Mouse (Mus musculus) limb, embryonic 10.5 days (tissue): ENCODE data around the gene Hpse. TPM values are rescaled to one million over a fixed set of nuclear protein-coding genes. Genes with fewer than 3 reads are reported as not detected.

Experiments used
- DNase-seq: peaks from one replicate; pipeline ENCODE4 v3.0.0-alpha.2; 2017; ENCODE audit warnings: low spot score
- H3K27ac ChIP-seq: fragments of 300-500 bp; sonication (generic); 2 replicates; pipeline ENCODE4 v1.5.1; 2016; ENCODE audit warnings: mild to moderate bottlenecking
- H3K27me3 ChIP-seq: fragments of 300-500 bp; sonication (generic); 2 replicates; pipeline ENCODE4 v1.6.1; 2016; ENCODE audit warnings: low read depth, mild to moderate bottlenecking; ENCODE audit not compliant: poor library complexity, severe bottlenecking
- H3K36me3 ChIP-seq: fragments of 300-500 bp; sonication (generic); 2 replicates; pipeline ENCODE4 v1.6.1; 2016; ENCODE audit warnings: mild to moderate bottlenecking, moderate library complexity
- H3K4me1 ChIP-seq: fragments of 300-500 bp; sonication (generic); 2 replicates; pipeline ENCODE4 v1.6.1; 2016
- H3K4me3 ChIP-seq: fragments of 300-500 bp; sonication (generic); 2 replicates; pipeline ENCODE4 v1.5.1; 2016; ENCODE audit warnings: mild to moderate bottlenecking, moderate library complexity
- H3K9me3 ChIP-seq: fragments of 300-500 bp; sonication (generic); replicated peaks from 2 replicates; pipeline ENCODE4 v1.6.1; 2016; ENCODE audit warnings: mild to moderate bottlenecking
- WGBS: fragments of 180-500 bp; shearing (Covaris S2); methylation state at CpG from one replicate; pipeline ENCODE4 v1.1.7; 2016; 5-methylcytosine and 5-hydroxymethylcytosine counted together
- polyA plus RNA-seq: library from polyadenylated mRNA; unstranded; fragments of >200 nt; fragmentation: Nextera tagmentation; extraction: Ambion mirVana; gene quantifications from 2 replicates; pipeline ENCODE4 v1.2.1, GENCODE M21; 2016

Hpse gene
- polyA plus RNA-seq, 1 experiment from 2014 or later = 2.3 TPM

GRCm38 (mm10) chr5:100648546-100648945 is 71.0 kb downstream of the Hpse start:
- no peak for DNase-seq
- Histone ChIP-seq H3K9me3 (no peaks in the 10 kb centered on the region), H3K27ac (no peak overlapping the region), H3K4me3 (no peak overlapping the region), H3K36me3 (peaks cover 3% of the 10 kb centered on the region), H3K4me1 (peaks cover 8% of the 10 kb centered on the region; the same call in 1 of the 2 replicates), H3K27me3 (no peaks in the 10 kb centered on the region)
- 37% methylated on average over 6 of the region's 6 CpGs for WGBS

GRCm38 (mm10) chr5:100648046-100648445 is 71.5 kb downstream of the Hpse start:
- 71% methylated on average over 10 of the region's 10 CpGs for WGBS
- no peaks in the 10 kb centered on the region for H3K36me3 ChIP-seq
- no peak overlapping the region for H3K27ac ChIP-seq
- H3K27me3 ChIP-seq = no peaks in the 10 kb centered on the region
- no peak for DNase-seq
- H3K9me3 ChIP-seq = no peaks in the 10 kb centered on the region
- H3K4me1 ChIP-seq = peaks cover 8% of the 10 kb centered on the region; the same call in 1 of the 2 replicates
- no peak overlapping the region for H3K4me3 ChIP-seq

GRCm38 (mm10) chr5:100646558-100646957 is 73.0 kb downstream of the Hpse start:
- no peaks in the 10 kb centered on the region for H3K9me3 ChIP-seq
- H3K27ac ChIP-seq = no peak overlapping the region
- H3K27me3 ChIP-seq = no peaks in the 10 kb centered on the region
- WGBS = 89% methylated on average over 4 of the region's 4 CpGs
- DNase-seq = no peak
- peaks cover 8% of the 10 kb centered on the region; the same call in 1 of the 2 replicates for H3K4me1 ChIP-seq
- no peak overlapping the region for H3K4me3 ChIP-seq
- H3K36me3 ChIP-seq = no peaks in the 10 kb centered on the region

- WGBS = 83% methylated on average over 7 of the region's 7 CpGs
- H3K27me3 ChIP-seq = no peaks in the 10 kb centered on the region
These were observed 75.5 kb downstream of the Hpse start for GRCm38 (mm10) chr5:100643991-100644535.

GRCm38 (mm10) chr5:100643253-100643990 is 76.1 kb downstream of the Hpse start:
- Histone ChIP-seq H3K4me3 (no peak overlapping the region), H3K36me3 (no peaks in the 10 kb centered on the region), H3K27me3 (no peaks in the 10 kb centered on the region), H3K9me3 (no peaks in the 10 kb centered on the region), H3K27ac (no peak overlapping the region), H3K4me1 (peaks cover 2% of the 10 kb centered on the region; the same call in 1 of the 2 replicates)
- no peak for DNase-seq
- 87% methylated on average over 12 of the region's 12 CpGs for WGBS

More at GRCm38 (mm10) chr5:100643991-100644535, 75.5 kb downstream of the Hpse start:
- DNase-seq = no peak
- H3K9me3 ChIP-seq = no peaks in the 10 kb centered on the region
- no peaks in the 10 kb centered on the region for H3K36me3 ChIP-seq
- H3K4me3 ChIP-seq = no peak overlapping the region
- peaks cover 8% of the 10 kb centered on the region; the same call in 1 of the 2 replicates for H3K4me1 ChIP-seq
- H3K27ac ChIP-seq = no peak overlapping the region

GRCm38 (mm10) chr5:100642316-100642715 is 77.2 kb downstream of the Hpse start:
- WGBS = 96% methylated on average over 5 of the region's 5 CpGs
- no peak overlapping the region for H3K4me3 ChIP-seq
- no peaks in the 10 kb centered on the region for H3K36me3 ChIP-seq
- H3K27ac ChIP-seq = no peak overlapping the region
- no peak for DNase-seq
- no peaks in the 10 kb centered on the region for H3K4me1 ChIP-seq
- no peaks in the 10 kb centered on the region for H3K27me3 ChIP-seq
- no peaks in the 10 kb centered on the region for H3K9me3 ChIP-seq

- Histone ChIP-seq H3K4me3 (no peak overlapping the region), H3K27ac (no peak overlapping the region), H3K4me1 (no peaks in the 10 kb centered on the region), H3K9me3 (no peaks in the 10 kb centered on the region), H3K27me3 (no peaks in the 10 kb centered on the region), H3K36me3 (no peaks in the 10 kb centered on the region)
- DNase-seq = no peak
- WGBS = 87% methylated on average over 8 of the region's 8 CpGs
These were observed 81.0 kb downstream of the Hpse start for GRCm38 (mm10) chr5:100638483-100638882.

- no peak overlapping the region for H3K27ac ChIP-seq
- WGBS = 82% methylated on average over 8 of the region's 8 CpGs
These were observed 82.5 kb downstream of the Hpse start for GRCm38 (mm10) chr5:100636794-100637544.

GRCm38 (mm10) chr5:100635908-100636307 is 83.6 kb downstream of the Hpse start:
- WGBS = 92% methylated on average over 4 of the region's 4 CpGs
- no peaks in the 10 kb centered on the region for H3K27me3 ChIP-seq

More at GRCm38 (mm10) chr5:100636794-100637544, 82.5 kb downstream of the Hpse start:
- Histone ChIP-seq H3K4me3 (no peak overlapping the region), H3K9me3 (no peaks in the 10 kb centered on the region), H3K27me3 (no peaks in the 10 kb centered on the region), H3K4me1 (no peaks in the 10 kb centered on the region), H3K36me3 (no peaks in the 10 kb centered on the region)
- DNase-seq = no peak

GRCm38 (mm10) chr5:100634885-100635478 is 84.5 kb downstream of the Hpse start:
- Histone ChIP-seq H3K4me1 (no peaks in the 10 kb centered on the region), H3K4me3 (no peak overlapping the region), H3K36me3 (no peaks in the 10 kb centered on the region), H3K27me3 (no peaks in the 10 kb centered on the region), H3K27ac (no peak overlapping the region), H3K9me3 (no peaks in the 10 kb centered on the region)
- WGBS = 94% methylated on average over 8 of the region's 8 CpGs
- DNase-seq = no peak

More at GRCm38 (mm10) chr5:100635908-100636307, 83.6 kb downstream of the Hpse start:
- Histone ChIP-seq H3K27ac (no peak overlapping the region), H3K9me3 (no peaks in the 10 kb centered on the region), H3K36me3 (no peaks in the 10 kb centered on the region), H3K4me1 (no peaks in the 10 kb centered on the region), H3K4me3 (no peak overlapping the region)
- DNase-seq = no peak

- WGBS = 89% methylated on average over 8 of the region's 8 CpGs
- no peak overlapping the region for H3K27ac ChIP-seq
- H3K4me3 ChIP-seq = no peak overlapping the region
- H3K9me3 ChIP-seq = no peaks in the 10 kb centered on the region
- no peaks in the 10 kb centered on the region for H3K4me1 ChIP-seq
- no peaks in the 10 kb centered on the region for H3K36me3 ChIP-seq
- H3K27me3 ChIP-seq = no peaks in the 10 kb centered on the region
- no peak for DNase-seq
These were observed 86.9 kb downstream of the Hpse start for GRCm38 (mm10) chr5:100632540-100633129.
